Mouse (Mus musculus) C2C12 (cell line): ENCODE measurements at regions not wholly inside any gene's neighbourhood (a gene's known extent, or its start where the extent isn't known, plus 50 kb on each side); places are given as distances from the start of the nearest gene placed in this dataset.

Experiments
- CEBPB ChIP-seq: IDR thresholded peaks from one replicate; pipeline ENCODE4 v1.6.1; 2011; ENCODE audit warnings: low read depth, mild to moderate bottlenecking, control low read depth, moderate library complexity
- CTCF ChIP-seq: IDR thresholded peaks from one replicate; pipeline ENCODE4 v1.5.1; 2011; ENCODE audit not compliant: control insufficient read depth, insufficient read depth, insufficient read length
- FOSL1 ChIP-seq: IDR thresholded peaks from one replicate; pipeline ENCODE4 v1.8.0; 2011; ENCODE audit warnings: mild to moderate bottlenecking, low read length; ENCODE audit not compliant: poor library complexity, insufficient read depth, severe bottlenecking
- MAX ChIP-seq: IDR thresholded peaks from one replicate; pipeline ENCODE4 v1.6.1; 2011; ENCODE audit warnings: mild to moderate bottlenecking, control low read depth
- MYOD1 ChIP-seq: IDR thresholded peaks from one replicate; pipeline ENCODE4 v1.6.1; 2011; ENCODE audit warnings: low read depth; ENCODE audit not compliant: control insufficient read depth, insufficient read length
- MYOG ChIP-seq: IDR thresholded peaks from one replicate; pipeline ENCODE4 v1.6.1; 2011; ENCODE audit not compliant: control insufficient read depth, insufficient read length; ENCODE audit errors: extremely low read depth
- USF1 ChIP-seq: IDR thresholded peaks from one replicate; pipeline ENCODE4 v1.6.1; 2011; ENCODE audit warnings: low read depth, mild to moderate bottlenecking, control low read depth, moderate library complexity

- TF ChIP-seq CTCF (no peak), USF1 (no peak), MAX (no peak), CEBPB (no peak), FOSL1 (no peak), MYOD1 (no peak), MYOG (no peak)
Observed at GRCm38 (mm10) chr8:116334772-116335171, 170.0 kb upstream of the Dynlrb2 start.
